16 mouse cellular contexts compared by ENCODE assay signal in the genomic region with DNA sequence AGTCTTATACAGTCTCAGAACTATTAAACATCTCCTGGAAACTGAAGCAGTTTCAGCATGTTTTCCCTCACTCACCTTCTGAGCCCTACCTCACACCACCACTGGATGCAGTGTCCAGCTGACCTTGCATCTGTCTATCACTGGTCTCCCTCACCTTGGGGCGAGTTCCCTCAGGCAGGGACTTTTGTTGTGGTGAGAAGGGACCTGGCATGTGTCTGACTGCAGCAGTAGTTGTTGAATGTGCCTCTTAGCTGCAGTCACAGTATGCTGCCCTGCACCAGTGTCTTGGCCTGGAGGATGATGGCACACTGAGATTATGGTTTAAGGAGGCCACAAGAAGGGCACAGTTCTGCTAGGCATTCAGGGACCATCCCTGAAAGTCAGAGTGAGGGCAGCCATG.
"Had no signal": no experiment of that assay in that cellular context is flagged by ENCODE, and none has a peak within 500 bp of the region (broad histone marks: within the 10 kb centered on the region; RNA-seq: fewer than 3 reads in every experiment).

No protein-coding gene starts in this region.

- H3K27ac ChIP-seq: kidney, postnatal 0 days; limb, embryonic 15.5 days; liver, embryonic 12.5 days; midbrain, embryonic 10.5 days; midbrain, embryonic 15.5 days; neural tube, embryonic 13.5 days had no signal

- H3K4me1 ChIP-seq: midbrain, embryonic 10.5 days; midbrain, embryonic 15.5 days had no signal

- H3K9ac ChIP-seq: limb, embryonic 15.5 days; liver, embryonic 12.5 days; lung, embryonic 14.5 days; midbrain, embryonic 15.5 days; neural tube, embryonic 13.5 days had no signal

- ATAC-seq: liver, embryonic 12.5 days; midbrain, embryonic 15.5 days had no signal

- H3K4me3 ChIP-seq: limb, embryonic 15.5 days; liver, embryonic 12.5 days; midbrain, embryonic 10.5 days; midbrain, embryonic 15.5 days; neural tube, embryonic 13.5 days had no signal

- H3K27me3 ChIP-seq: limb, embryonic 15.5 days; liver, embryonic 12.5 days; midbrain, embryonic 15.5 days; neural tube, embryonic 13.5 days had no signal

- H3K4me2 ChIP-seq: limb, embryonic 15.5 days; liver, embryonic 12.5 days; lung, embryonic 14.5 days; midbrain, embryonic 15.5 days; neural tube, embryonic 13.5 days had no signal

- DNase-seq: kidney, adult 11 months; kidney, adult 9 months; kidney, postnatal 36 days; left cerebral cortex, postnatal 4 days; lung, embryonic 14.5 days; lung, postnatal 14 days; retina, postnatal 1 day; right cerebral cortex, postnatal 4 days; spleen, adult 18-20 months; thymus, postnatal 36 days had no signal

- H3K36me3 ChIP-seq: limb, embryonic 15.5 days; liver, embryonic 12.5 days; midbrain, embryonic 10.5 days; midbrain, embryonic 15.5 days; neural tube, embryonic 13.5 days had no signal

- H3K9me3 ChIP-seq: limb, embryonic 15.5 days; liver, embryonic 12.5 days; midbrain, embryonic 10.5 days; midbrain, embryonic 15.5 days; neural tube, embryonic 13.5 days had no signal
